Mouse (Mus musculus): ENCODE data around the gene Rab15.
"Not testable (repeated sequence)": the region's sequence is repeated elsewhere in the genome, so short reads cannot be mapped to it uniquely, and the experiment has no call there.

Gene Rab15

DNA sequence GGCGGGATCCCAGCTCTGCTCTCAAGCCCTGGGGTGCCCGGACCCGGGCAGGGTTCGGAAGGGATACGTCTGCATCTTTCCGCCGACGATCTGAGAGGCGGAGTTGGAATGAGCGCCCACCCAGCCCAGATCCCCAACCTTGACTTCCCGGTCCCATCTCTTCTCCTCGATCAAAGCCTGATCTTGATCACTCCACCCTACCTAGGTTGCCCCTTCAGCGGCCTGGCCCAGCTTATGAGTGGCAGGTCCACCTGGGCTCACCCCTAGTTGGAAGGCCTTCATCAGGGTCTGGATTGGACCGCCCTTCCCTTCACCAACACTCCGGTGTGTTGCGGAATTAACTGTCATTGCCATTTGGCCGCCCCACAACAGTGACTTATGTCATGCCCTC, at the start of gene Rab15:
TSS of gene Rab15 (minus strand) at position 258 of the 391 bp plus-strand sequence.
- DNase-seq (ENCODE audit: low read depth, low spot score), result peak; percentile 53

GRCm38 (mm10) chr12:76869561-76869960, 46.9 kb upstream of the Rab15 start:
- DNase-seq (ENCODE audit: low read depth, low spot score), result peak; percentile 64

GRCm38 (mm10) chr12:76868463-76869198, 45.9 kb upstream of the Rab15 start:
- no peak for DNase-seq (ENCODE audit: low read depth, low spot score)

DNA sequence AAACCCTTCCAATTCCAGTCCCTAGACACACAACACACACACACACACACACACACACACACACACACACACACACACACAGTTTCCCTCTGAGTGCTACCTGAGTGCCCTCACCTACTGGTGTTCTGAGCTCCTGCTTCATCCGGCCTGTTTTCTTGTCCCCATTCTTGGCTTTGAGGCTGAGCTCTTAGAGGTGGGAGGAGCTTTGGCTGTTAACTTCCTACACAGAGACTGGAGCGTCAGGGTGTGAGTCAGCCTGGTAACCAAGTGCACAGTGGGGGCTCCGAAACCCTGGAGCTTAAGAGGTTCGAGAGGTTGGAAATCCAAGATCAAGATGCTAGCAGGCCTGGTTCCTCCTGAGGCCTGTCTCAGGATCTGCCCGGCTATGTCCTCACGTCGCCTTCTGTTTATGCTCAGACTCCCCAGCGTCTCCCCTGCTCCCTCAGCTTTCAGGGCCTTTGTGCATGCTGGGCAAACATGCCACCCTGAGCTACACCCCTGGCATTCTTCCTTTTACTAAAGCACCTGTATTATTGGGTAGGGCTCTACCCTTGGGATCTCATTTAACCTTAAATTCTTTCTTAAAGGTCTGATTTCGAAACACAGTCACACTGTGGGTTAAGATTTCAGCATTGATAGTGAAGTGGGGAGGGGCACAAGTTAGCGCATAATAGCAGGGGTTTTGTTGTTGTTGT, 45.0 kb upstream of the Rab15 start:
- DNase-seq (ENCODE audit: low read depth, low spot score), result peak; percentile 73

GRCm38 (mm10) chr12:76865266-76865665, 42.6 kb upstream of the Rab15 start:
- DNase-seq (ENCODE audit: low read depth, low spot score), result no peak

DNA sequence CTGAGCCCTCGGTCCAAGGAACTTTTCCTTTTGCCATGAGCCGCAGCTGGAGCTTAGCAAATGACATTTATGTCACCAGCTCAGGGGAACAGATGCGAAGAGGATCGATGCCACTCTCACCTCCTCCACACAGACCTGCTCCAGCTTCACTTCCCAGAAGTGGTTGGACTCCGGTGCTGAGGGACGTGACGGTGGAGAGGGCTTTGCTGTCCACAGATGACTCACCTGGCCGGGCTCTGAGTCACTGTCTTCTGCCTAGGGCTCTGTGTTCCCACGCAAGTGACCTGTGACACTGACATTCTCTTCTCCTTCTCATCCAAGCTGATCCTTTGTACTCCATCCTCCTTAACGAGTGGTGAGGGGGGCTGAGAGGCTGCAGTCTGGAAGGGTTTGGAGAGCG, 40.9 kb upstream of the Rab15 start:
- DNase-seq (ENCODE audit: low read depth, low spot score), result no peak

- not testable (repeated sequence) for DNase-seq (ENCODE audit: low read depth, low spot score)
Measured at GRCm38 (mm10) chr12:76858788-76859187, 36.1 kb upstream of the Rab15 start.

- no peak for DNase-seq (ENCODE audit: low read depth, low spot score)
Measured at GRCm38 (mm10) chr12:76857087-76857486, 34.4 kb upstream of the Rab15 start.

- peak; percentile 28 for DNase-seq (ENCODE audit: low read depth, low spot score)
Measured at GRCm38 (mm10) chr12:76853378-76854142, 30.9 kb upstream of the Rab15 start.

- no peak for DNase-seq (ENCODE audit: low read depth, low spot score)
Measured at GRCm38 (mm10) chr12:76852419-76852818, 29.7 kb upstream of the Rab15 start.

DNA sequence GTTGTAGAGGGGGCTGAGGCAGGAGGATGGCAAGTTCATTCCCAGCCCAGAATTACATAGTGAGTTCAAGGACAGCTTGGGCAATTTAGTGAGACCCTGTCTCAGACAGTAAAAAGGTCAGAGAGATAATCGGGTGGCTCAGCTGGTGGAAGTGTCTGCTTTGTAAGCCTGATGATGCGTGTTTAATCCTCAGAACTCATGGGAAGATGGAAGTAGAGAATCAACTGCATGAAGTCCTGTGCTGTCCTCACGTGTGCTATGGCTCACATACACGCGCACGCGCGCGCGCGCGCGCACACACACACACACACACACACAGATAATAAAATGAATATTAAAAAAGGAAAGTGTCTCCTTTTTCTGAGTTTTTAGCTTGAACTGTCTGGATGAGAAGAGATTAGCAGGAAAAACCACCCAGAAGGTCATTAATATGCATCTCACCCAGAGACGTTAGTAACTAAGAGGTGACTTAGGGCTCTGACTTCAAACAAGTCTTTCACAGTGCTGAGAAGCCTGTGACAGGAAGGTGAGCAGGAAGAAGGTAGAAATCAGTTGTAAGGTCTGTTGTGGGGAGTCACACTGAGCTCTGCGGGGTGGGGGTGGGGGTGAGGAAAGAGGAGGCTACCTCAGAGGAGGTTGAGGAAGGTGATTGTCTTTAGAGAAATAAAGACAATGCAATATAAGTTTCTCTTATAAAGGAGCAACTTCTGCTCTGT, 21.8 kb upstream of the Rab15 start:
- no peak for DNase-seq (ENCODE audit: low read depth, low spot score)

GRCm38 (mm10) chr12:76840081-76840480, 17.4 kb upstream of the Rab15 start:
- peak; percentile 89 for DNase-seq (ENCODE audit: low read depth, low spot score)

DNA sequence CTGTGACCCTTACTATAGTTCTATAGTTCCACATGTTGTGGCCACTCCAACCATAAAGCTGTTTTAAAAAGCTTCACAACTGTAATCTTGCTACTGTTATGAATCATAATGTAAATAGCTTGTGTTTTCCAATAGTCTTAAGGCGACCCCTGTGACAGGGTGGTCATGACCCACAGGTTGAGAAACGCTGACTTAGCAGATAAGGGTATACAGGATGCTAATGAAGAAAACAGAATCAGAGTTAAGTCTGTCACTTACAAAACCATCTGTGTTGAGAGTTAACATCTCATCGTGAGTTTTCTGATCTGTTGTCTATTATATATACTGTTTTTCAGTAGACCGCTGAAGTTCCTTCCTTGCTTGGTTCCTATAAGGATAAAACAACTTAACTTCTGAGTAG, 16.6 kb upstream of the Rab15 start:
- no peak for DNase-seq (ENCODE audit: low read depth, low spot score)

- DNase-seq (ENCODE audit: low read depth, low spot score), result no peak
Measured at GRCm38 (mm10) chr12:76837844-76838650, 15.3 kb upstream of the Rab15 start.

DNA sequence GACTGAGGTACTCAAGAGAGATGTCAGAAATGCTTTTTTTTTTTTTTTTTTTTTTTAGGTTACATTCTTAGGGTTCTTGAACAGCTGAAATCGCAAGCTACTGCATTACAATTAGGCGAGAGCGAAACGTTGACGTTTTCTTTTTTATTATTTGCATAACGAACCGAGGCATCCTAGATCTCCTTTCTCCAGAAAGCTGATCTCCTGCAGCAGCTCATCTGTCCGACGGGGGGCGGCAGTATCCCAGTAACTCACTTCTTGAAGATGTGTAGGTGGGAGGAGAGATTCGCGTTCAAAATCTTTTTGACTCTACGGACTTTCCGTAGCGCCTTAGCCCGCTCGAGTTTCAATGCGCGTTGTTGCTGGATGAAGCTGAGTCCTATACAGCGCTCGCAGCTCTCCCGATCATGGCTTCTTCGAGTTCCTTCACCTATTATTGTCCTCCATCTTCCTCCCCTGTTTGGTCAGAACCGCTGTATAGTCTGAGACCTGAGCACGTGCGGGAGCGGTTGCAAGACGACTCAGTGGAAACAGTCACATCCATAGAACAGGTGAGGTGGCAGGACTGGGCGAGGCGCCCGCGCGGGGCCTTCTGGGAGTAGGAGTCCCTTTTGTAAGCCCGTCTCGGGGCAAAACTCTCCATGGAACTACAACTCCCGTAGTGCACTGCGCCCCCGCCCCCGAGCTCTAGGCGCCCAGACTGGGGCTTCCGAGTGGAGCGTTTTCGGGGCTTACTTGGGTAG, 14.6 kb upstream of the Rab15 start:
- peak; percentile 98 for DNase-seq (ENCODE audit: low read depth, low spot score)

DNA sequence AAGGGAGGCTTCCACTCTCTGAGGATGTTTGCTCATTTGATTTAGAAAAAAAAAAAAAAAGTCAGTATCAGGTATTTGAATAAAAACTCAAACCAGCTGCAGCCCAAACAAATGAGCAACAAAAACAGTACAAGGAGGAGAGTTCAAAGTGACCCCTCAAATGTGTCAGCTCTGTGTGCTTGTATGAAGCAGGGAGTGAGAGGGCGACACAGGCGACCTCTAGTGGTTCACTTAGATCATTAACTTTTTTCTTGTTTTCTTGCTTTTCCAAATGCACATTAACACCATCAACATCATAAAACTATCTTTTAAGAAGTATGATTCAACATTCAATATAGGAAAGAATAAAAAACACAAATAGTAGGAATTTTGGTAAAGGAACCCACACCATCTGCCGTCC, 10.0 kb upstream of the Rab15 start:
- DNase-seq (ENCODE audit: low read depth, low spot score), result peak; percentile 72

DNA sequence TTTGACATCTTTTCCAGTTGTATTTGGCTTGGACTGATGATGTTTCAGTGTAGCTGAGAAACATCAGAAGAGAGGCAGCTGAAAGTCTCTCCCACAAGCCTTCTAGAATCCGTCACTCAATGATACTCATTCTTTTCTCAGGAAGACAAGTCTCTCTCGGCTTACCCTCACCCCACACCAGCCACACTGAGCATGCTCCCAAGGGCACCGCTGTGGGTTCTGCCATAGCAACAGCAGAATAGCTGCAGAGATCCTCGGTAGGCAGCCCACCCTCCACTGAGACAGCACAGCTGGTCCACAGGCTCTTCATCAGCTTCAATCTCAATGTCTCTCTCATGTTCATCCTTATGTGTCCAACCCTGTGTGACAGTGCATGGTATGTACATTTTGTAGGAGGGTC, 2.6 kb upstream of the Rab15 start:
- DNase-seq (ENCODE audit: low read depth, low spot score), result no peak

GRCm38 (mm10) chr12:76822002-76822650, 582 bp downstream of the Rab15 start:
- peak; percentile 52 for DNase-seq (ENCODE audit: low read depth, low spot score)

GRCm38 (mm10) chr12:76820615-76821014, 2.1 kb downstream of the Rab15 start:
- no peak for DNase-seq (ENCODE audit: low read depth, low spot score)

DNA sequence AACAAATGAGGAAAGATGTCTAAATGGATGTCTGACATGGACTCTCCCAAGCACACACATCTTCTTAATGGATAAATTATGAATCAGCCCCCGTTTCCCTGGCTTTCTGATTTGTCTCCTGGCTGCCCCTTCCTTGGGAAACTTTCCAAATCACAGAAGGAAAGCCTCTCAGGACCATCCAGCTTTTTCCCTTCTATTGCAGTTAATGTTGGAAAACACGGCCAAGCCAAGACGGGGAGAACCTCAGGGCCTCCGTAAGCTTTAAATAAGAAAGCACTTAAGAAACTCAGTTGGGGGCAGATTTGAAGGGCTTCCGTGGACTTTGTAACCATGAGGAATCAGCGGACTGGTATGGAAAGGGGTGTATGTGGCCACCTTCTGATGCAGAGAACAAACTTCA, 2.9 kb downstream of the Rab15 start:
- DNase-seq (ENCODE audit: low read depth, low spot score), result no peak
